Mouse (Mus musculus) liver, embryonic 15.5 days (tissue): ENCODE data around the gene Lipa. TPM values are rescaled to one million over a fixed set of nuclear protein-coding genes. Genes with fewer than 3 reads are reported as not detected.

Source experiments
- ATAC-seq: fragments of 200-750 bp; cut with Nextera tagmentation; 2 replicates; pipeline ENCODE4 v1.8.0; 2017; ENCODE audit warnings: moderate number of reproducible peaks, mild to moderate bottlenecking, moderate library complexity; ENCODE audit not compliant: insufficient read depth
- H3K27ac ChIP-seq: fragments of 300-500 bp; sonication (generic); replicated peaks from 2 replicates; pipeline ENCODE4 v1.5.1; 2015; ENCODE audit warnings: mild to moderate bottlenecking, inconsistent platforms
- H3K27me3 ChIP-seq: fragments of 300-500 bp; sonication (generic); 2 replicates; pipeline ENCODE4 v1.6.1; 2015; ENCODE audit warnings: mild to moderate bottlenecking, inconsistent platforms
- H3K36me3 ChIP-seq: fragments of 300-500 bp; sonication (generic); replicated peaks from 2 replicates; pipeline ENCODE4 v1.6.1; 2015; ENCODE audit warnings: moderate library complexity, mild to moderate bottlenecking, inconsistent platforms
- H3K4me1 ChIP-seq: fragments of 300-500 bp; sonication (generic); replicated peaks from 2 replicates; pipeline ENCODE4 v1.6.1; 2015; ENCODE audit warnings: inconsistent platforms
- H3K4me2 ChIP-seq: fragments of 300-500 bp; sonication (generic); 2 replicates; pipeline ENCODE4 v1.6.1; 2015; ENCODE audit warnings: moderate library complexity, mild to moderate bottlenecking, inconsistent platforms
- H3K4me3 ChIP-seq: fragments of 300-500 bp; sonication (generic); replicated peaks from 2 replicates; pipeline ENCODE4 v1.5.1; 2015; ENCODE audit warnings: mild to moderate bottlenecking, inconsistent platforms
- H3K9ac ChIP-seq: fragments of 300-500 bp; sonication (generic); 2 replicates; pipeline ENCODE4 v1.6.1; 2015; ENCODE audit warnings: moderate library complexity, mild to moderate bottlenecking, inconsistent platforms
- H3K9me3 ChIP-seq: fragments of 300-500 bp; sonication (generic); replicated peaks from 2 replicates; pipeline ENCODE4 v1.6.1; 2016; ENCODE audit warnings: inconsistent platforms
- WGBS: fragments of 180-500 bp; shearing (Covaris S2); methylation state at CpG from one replicate; pipeline ENCODE4 v1.1.7; 2015; ENCODE audit warnings: mixed read lengths; ENCODE audit not compliant: insufficient replicate concordance; 5-methylcytosine and 5-hydroxymethylcytosine counted together
- polyA plus RNA-seq: library from polyadenylated mRNA; unstranded; fragments of >200 nt; fragmentation: Nextera tagmentation; extraction: Ambion mirVana; gene quantifications from 2 replicates; pipeline ENCODE4 v1.2.1, GENCODE M21; 2015

Lipa gene
- polyA plus RNA-seq, 1 experiment from 2014 or later, result 49.8 TPM

GRCm38 (mm10) chr19:34450784-34451370, 76.4 kb downstream of the Lipa start:
- Histone ChIP-seq H3K9ac (no peak overlapping the region), H3K4me1 (no peaks in the 10 kb centered on the region), H3K4me3 (no peak overlapping the region), H3K4me2 (no peak overlapping the region), H3K9me3 (no peaks in the 10 kb centered on the region), H3K36me3 (no peaks in the 10 kb centered on the region), H3K27me3 (no peaks in the 10 kb centered on the region), H3K27ac (no peak overlapping the region)
- 32% methylated on average over 1 of the region's 1 CpGs for WGBS
- ATAC-seq, result no peak

- WGBS, result 54% methylated on average over 1 of the region's 1 CpGs
- H3K36me3 ChIP-seq, result no peaks in the 10 kb centered on the region
- ATAC-seq, result no peak
- no peaks in the 10 kb centered on the region for H3K4me1 ChIP-seq
- H3K27ac ChIP-seq, result no peak overlapping the region
- H3K9ac ChIP-seq, result no peak overlapping the region
- no peak overlapping the region for H3K4me3 ChIP-seq
- H3K9me3 ChIP-seq, result no peaks in the 10 kb centered on the region
- H3K4me2 ChIP-seq, result no peak overlapping the region
- no peaks in the 10 kb centered on the region for H3K27me3 ChIP-seq
Measured at GRCm38 (mm10) chr19:34448851-34449250, 78.4 kb downstream of the Lipa start.

GRCm38 (mm10) chr19:34445410-34446012, 81.8 kb downstream of the Lipa start:
- Histone ChIP-seq H3K4me3 (no peak overlapping the region), H3K27ac (no peak overlapping the region), H3K9ac (no peak overlapping the region), H3K4me1 (no peaks in the 10 kb centered on the region), H3K27me3 (no peaks in the 10 kb centered on the region), H3K36me3 (no peaks in the 10 kb centered on the region), H3K9me3 (no peaks in the 10 kb centered on the region), H3K4me2 (no peak overlapping the region)
- WGBS, result 40% methylated on average over 4 of the region's 4 CpGs
- no peak for ATAC-seq

DNA sequence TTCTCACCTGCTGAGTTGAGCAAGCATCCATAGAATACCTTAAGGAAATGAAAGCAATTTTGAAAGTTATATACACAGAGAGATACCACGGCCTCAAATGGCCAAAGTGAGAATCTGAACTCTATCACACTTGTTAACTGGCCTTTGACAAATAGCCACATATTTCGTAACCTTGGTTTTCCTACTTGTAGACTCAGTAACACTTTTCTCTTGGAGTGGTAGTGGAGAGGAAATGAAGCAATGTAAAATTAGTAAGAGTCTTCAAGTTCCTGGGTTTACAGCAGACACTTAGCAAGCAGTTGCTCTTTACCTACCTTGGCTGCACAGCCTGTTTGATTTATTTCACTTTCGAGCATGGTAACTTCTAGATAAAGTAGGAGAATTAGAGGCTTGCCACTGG, 82.5 kb downstream of the Lipa start:
- Histone ChIP-seq H3K4me2 (no peak overlapping the region), H3K4me1 (no peaks in the 10 kb centered on the region), H3K4me3 (no peak overlapping the region), H3K27me3 (no peaks in the 10 kb centered on the region), H3K36me3 (no peaks in the 10 kb centered on the region), H3K9me3 (no peaks in the 10 kb centered on the region), H3K27ac (no peak overlapping the region), H3K9ac (no peak overlapping the region)
- no peak for ATAC-seq
- WGBS, result 39% methylated on average over 3 of the region's 3 CpGs

Other genes with a start within 250 kb of the Lipa start
- gene Fas, start 236.8 kb downstream of the Lipa start, polyA plus RNA-seq, result 4.6 and 4.7 TPM in 2 replicates
- gene Ch25h, start 52.3 kb downstream of the Lipa start, polyA plus RNA-seq, result 0.18 TPM in 2 replicates
- 2.7 and 3.0 TPM in 2 replicates for gene Ifit2, start 23.2 kb upstream of the Lipa start, polyA plus RNA-seq
- 2.0 and 2.3 TPM in 2 replicates for gene Ifit3, start 56.1 kb upstream of the Lipa start, polyA plus RNA-seq
- gene Ifit1bl1, start 74.5 kb upstream of the Lipa start, polyA plus RNA-seq, result 0.16 and 0.17 TPM in 2 replicates
- gene Ifit3b, start 80.5 kb upstream of the Lipa start, polyA plus RNA-seq, result 0.28 and 0.61 TPM in 2 replicates
- gene Ifit1bl2, start 113.3 kb upstream of the Lipa start, polyA plus RNA-seq, result 0.07 and 0.21 TPM in 2 replicates
- gene Ifit1, start 113.4 kb upstream of the Lipa start, polyA plus RNA-seq, result 0.99 and 1.5 TPM in 2 replicates
- gene Slc16a12, start 219.8 kb upstream of the Lipa start, polyA plus RNA-seq, result 12.2 and 14.3 TPM in 2 replicates